Mouse (Mus musculus): ENCODE data around the gene Mmp14. TPM values are rescaled to one million over a fixed set of nuclear protein-coding genes. Genes with fewer than 3 reads are reported as not detected.

Mmp14 gene
- total RNA-seq, 2 experiments from 2014 or later: 129 to 131 TPM

GRCm38 (mm10) chr14:54413877-54414700, 17.3 kb upstream of the Mmp14 start:
- peak; percentile 43 for DNase-seq

- no peak for DNase-seq
Observed at GRCm38 (mm10) chr14:54415241-54416020, 16.0 kb upstream of the Mmp14 start.

GRCm38 (mm10) chr14:54416229-54416775, 15.1 kb upstream of the Mmp14 start:
- DNase-seq: no peak

- DNase-seq: no peak
Observed at GRCm38 (mm10) chr14:54416830-54417229, 14.6 kb upstream of the Mmp14 start.

GRCm38 (mm10) chr14:54417623-54418081, 13.8 kb upstream of the Mmp14 start, which contains the start of gene Slc7a7:
Slc7a7 (minus strand) TSS chr14:54417780.
- DNase-seq: peak; percentile 54

- no peak for DNase-seq
Observed at GRCm38 (mm10) chr14:54421014-54421413, 10.4 kb upstream of the Mmp14 start.

- DNase-seq: no peak
Observed at GRCm38 (mm10) chr14:54423406-54423805, 8.0 kb upstream of the Mmp14 start.

GRCm38 (mm10) chr14:54424634-54425033, 6.8 kb upstream of the Mmp14 start:
- DNase-seq: no peak

- no peak for DNase-seq
Observed at GRCm38 (mm10) chr14:54425540-54425939, 5.9 kb upstream of the Mmp14 start.

GRCm38 (mm10) chr14:54426003-54426688, 5.3 kb upstream of the Mmp14 start:
- DNase-seq: no peak

GRCm38 (mm10) chr14:54426689-54427398, 4.6 kb upstream of the Mmp14 start, which contains the start of gene Mrpl52:
Mrpl52 (plus strand) TSS chr14:54426909.
- peak; percentile 95 for DNase-seq

GRCm38 (mm10) chr14:54427696-54428095, 3.7 kb upstream of the Mmp14 start:
- DNase-seq: no peak

- DNase-seq: no peak
Observed at GRCm38 (mm10) chr14:54428421-54428820, 3.0 kb upstream of the Mmp14 start.

GRCm38 (mm10) chr14:54429332-54430093, 1.9 kb upstream of the Mmp14 start:
- DNase-seq: no peak

- DNase-seq: peak; percentile 52
Observed at GRCm38 (mm10) chr14:54430406-54431145, 836 bp upstream of the Mmp14 start.

- DNase-seq: peak; percentile 67
Observed at GRCm38 (mm10) chr14:54432078-54432836, 845 bp downstream of the Mmp14 start.

- peak; percentile 46 for DNase-seq
Observed at GRCm38 (mm10) chr14:54432837-54433830, 1.7 kb downstream of the Mmp14 start.

GRCm38 (mm10) chr14:54433941-54434531, 2.6 kb downstream of the Mmp14 start:
- no peak for DNase-seq

Measured in heart, postnatal 4 days (tissue).